Mouse (Mus musculus) lung, embryonic 16.5 days (tissue): Measurements from ENCODE around the gene Arhgap24. TPM values are rescaled to one million over a fixed set of nuclear protein-coding genes. Genes with fewer than 3 reads are reported as not detected.

Experiments
- ATAC-seq: fragments of 200-750 bp; cut with Nextera tagmentation; 2 replicates; pipeline ENCODE4 v1.8.0; 2017; ENCODE audit warnings: low read depth, mild to moderate bottlenecking, moderate library complexity
- H3K27ac ChIP-seq: fragments of 300-500 bp; sonication (generic); 2 replicates; pipeline ENCODE4 v1.5.1; 2014; ENCODE audit warnings: mild to moderate bottlenecking, control low read depth, low read length
- H3K27me3 ChIP-seq: fragments of 300-500 bp; sonication (generic); 2 replicates; pipeline ENCODE4 v1.6.1; 2014; ENCODE audit warnings: low read depth, low read length, mixed read lengths; ENCODE audit not compliant: control insufficient read depth, insufficient read depth
- H3K36me3 ChIP-seq: fragments of 300-500 bp; sonication (generic); 2 replicates; pipeline ENCODE4 v1.6.1; 2014; ENCODE audit warnings: low read length; ENCODE audit not compliant: control insufficient read depth, insufficient read depth
- H3K4me1 ChIP-seq: fragments of 300-500 bp; sonication (generic); replicated peaks from 2 replicates; pipeline ENCODE4 v1.6.1; 2014; ENCODE audit warnings: low read length, mixed read lengths; ENCODE audit not compliant: control insufficient read depth, insufficient read depth
- H3K4me2 ChIP-seq: fragments of 300-500 bp; sonication (generic); 2 replicates; pipeline ENCODE4 v1.6.1; 2014; ENCODE audit warnings: low read depth, low read length, control low read depth
- H3K4me3 ChIP-seq: fragments of 300-500 bp; sonication (generic); 2 replicates; pipeline ENCODE4 v1.5.1; 2014; ENCODE audit warnings: mild to moderate bottlenecking, low read length, control low read depth
- H3K9ac ChIP-seq: fragments of 300-500 bp; sonication (generic); 2 replicates; pipeline ENCODE4 v1.6.1; 2014; ENCODE audit warnings: low read length, control low read depth
- H3K9me3 ChIP-seq: fragments of 300-500 bp; sonication (generic); 2 replicates; pipeline ENCODE4 v1.6.1; 2016; ENCODE audit warnings: low read length; ENCODE audit not compliant: control insufficient read depth
- WGBS: fragments of 180-500 bp; shearing (Covaris S2); extraction: QIAGEN DNeasy Blood & Tissue Kit; methylation state at CpG from one replicate; pipeline ENCODE4 v1.1.7; 2014; 5-methylcytosine and 5-hydroxymethylcytosine counted together
- polyA plus RNA-seq: library from polyadenylated mRNA; unstranded; fragments of >200 nt; fragmentation: Nextera tagmentation; extraction: Ambion mirVana; gene quantifications from 2 replicates; pipeline ENCODE4 v1.2.1, GENCODE M21; 2015

Gene Arhgap24
- polyA plus RNA-seq, 1 experiment from 2014 or later, result 40.1 TPM

DNA sequence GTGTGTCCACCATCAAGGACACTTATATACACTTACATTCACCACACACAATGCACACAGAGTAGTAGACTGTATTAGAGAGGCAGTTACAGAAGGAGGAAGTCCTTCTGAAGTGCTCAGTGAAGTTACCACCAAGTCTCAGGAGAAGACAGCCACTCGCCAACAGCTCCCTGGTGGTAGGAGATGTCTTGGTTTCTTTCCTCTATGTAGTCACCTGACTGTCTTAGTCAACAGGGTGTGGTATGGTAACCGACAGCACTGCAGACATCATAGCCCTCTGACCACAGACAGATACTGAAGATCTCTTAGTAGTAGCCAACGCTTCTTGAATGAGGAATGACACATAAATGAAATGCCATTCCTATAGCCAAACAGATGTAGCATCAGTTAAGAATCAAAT lies 212.7 kb downstream of the Arhgap24 start:
- ATAC-seq, result no peak
- Histone ChIP-seq H3K9me3 (no peaks in the 10 kb centered on the region), H3K9ac (no peak overlapping the region), H3K4me3 (no peak overlapping the region), H3K4me1 (no peaks in the 10 kb centered on the region; the same call in 1 of the 2 replicates), H3K27ac (no peak overlapping the region), H3K36me3 (no peaks in the 10 kb centered on the region), H3K4me2 (no peak overlapping the region), H3K27me3 (no peaks in the 10 kb centered on the region)
- 75% methylated on average over 3 of the region's 3 CpGs for WGBS

GRCm38 (mm10) chr5:102697784-102698183 lies 216.6 kb downstream of the Arhgap24 start:
- WGBS, result 68% methylated on average over 1 of the region's 1 CpGs
- no peak overlapping the region for H3K4me3 ChIP-seq
- ATAC-seq, result no peak
- H3K4me2 ChIP-seq, result no peak overlapping the region
- H3K9ac ChIP-seq, result no peak overlapping the region
- H3K36me3 ChIP-seq, result no peaks in the 10 kb centered on the region
- no peak overlapping the region for H3K27ac ChIP-seq
- no peaks in the 10 kb centered on the region; the same call in 1 of the 2 replicates for H3K4me1 ChIP-seq
- H3K27me3 ChIP-seq, result no peaks in the 10 kb centered on the region
- H3K9me3 ChIP-seq, result no peaks in the 10 kb centered on the region

- Histone ChIP-seq H3K4me2 (no peak overlapping the region), H3K9me3 (no peaks in the 10 kb centered on the region), H3K27me3 (no peaks in the 10 kb centered on the region), H3K27ac (no peak overlapping the region), H3K4me3 (no peak overlapping the region), H3K4me1 (no peaks in the 10 kb centered on the region; the same call in 1 of the 2 replicates), H3K36me3 (no peaks in the 10 kb centered on the region), H3K9ac (no peak overlapping the region)
- ATAC-seq, result no peak
- WGBS, result 66% methylated on average over 5 of the region's 5 CpGs
Observed at GRCm38 (mm10) chr5:102698396-102698795, 217.2 kb downstream of the Arhgap24 start.

DNA sequence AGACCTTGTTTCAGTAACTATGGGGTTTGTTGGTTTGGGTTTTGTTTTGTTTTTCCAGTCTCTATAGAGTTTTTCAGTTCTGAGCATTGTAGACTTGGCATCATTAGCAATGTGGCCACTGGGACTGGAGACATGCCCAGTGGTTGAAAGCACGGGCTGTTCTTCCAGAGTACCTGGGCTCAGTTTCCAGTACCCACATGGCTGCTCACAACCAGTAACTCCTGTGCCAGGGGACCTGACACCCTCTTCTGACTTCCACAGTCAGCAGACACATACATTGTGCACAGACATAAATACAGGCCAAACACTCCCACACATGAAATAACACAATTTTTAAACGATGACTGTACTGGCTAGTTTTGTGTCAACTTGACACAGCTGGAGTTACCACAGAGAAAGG lies 217.7 kb downstream of the Arhgap24 start:
- no peaks in the 10 kb centered on the region for H3K36me3 ChIP-seq
- no peak overlapping the region for H3K4me2 ChIP-seq
- ATAC-seq, result no peak
- no peaks in the 10 kb centered on the region; the same call in 1 of the 2 replicates for H3K4me1 ChIP-seq
- H3K27ac ChIP-seq, result no peak overlapping the region
- no peak overlapping the region for H3K4me3 ChIP-seq
- no peak overlapping the region for H3K9ac ChIP-seq
- 75% methylated on average over 2 of the region's 2 CpGs for WGBS
- no peaks in the 10 kb centered on the region for H3K27me3 ChIP-seq
- H3K9me3 ChIP-seq, result no peaks in the 10 kb centered on the region

GRCm38 (mm10) chr5:102702581-102702980 lies 221.4 kb downstream of the Arhgap24 start:
- 65% methylated on average over 6 of the region's 6 CpGs for WGBS
- no peak overlapping the region for H3K27ac ChIP-seq
- no peak overlapping the region for H3K4me2 ChIP-seq
- no peak overlapping the region for H3K4me3 ChIP-seq
- H3K27me3 ChIP-seq, result no peaks in the 10 kb centered on the region
- peaks cover 8% of the 10 kb centered on the region for H3K4me1 ChIP-seq
- H3K9me3 ChIP-seq, result no peaks in the 10 kb centered on the region
- ATAC-seq, result no peak
- no peak overlapping the region for H3K9ac ChIP-seq
- H3K36me3 ChIP-seq, result no peaks in the 10 kb centered on the region

DNA sequence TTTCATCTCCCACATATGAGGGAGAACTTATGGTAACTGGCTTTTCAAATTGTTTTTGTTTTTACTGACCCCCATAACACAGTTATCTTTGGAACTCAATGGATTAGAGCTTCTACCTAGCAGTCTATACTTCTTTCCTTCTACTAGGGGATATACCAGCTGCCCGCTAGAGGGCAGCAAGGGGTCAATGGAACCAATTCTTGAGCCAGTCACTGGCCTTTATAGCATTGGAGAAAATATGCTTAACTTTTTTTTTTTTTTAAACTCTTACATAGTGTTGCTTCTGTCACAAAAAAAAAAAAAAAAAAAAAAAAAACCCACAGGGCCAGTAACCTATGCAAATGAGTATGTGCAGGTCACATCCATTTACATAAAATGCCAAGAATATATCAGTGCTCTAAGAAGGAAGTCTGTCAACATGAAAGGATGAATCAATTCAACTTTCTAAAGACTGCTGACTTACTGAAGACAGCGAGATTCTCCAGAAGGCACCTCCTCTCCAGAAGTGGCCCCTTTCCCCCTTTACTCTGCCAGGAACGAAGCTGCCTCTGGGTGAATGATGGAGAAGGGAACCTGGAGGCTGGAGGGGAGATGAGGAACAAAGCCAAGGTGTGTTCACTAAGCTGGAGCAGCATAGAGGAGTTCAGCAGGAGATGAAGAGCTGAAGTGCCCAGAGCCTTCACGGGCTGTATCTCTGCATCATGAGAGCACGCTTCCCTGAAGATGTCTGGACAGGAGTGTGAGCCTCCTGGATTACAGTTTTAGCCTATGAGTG lies 222.3 kb downstream of the Arhgap24 start:
- Histone ChIP-seq H3K4me2 (no peak overlapping the region), H3K27me3 (no peaks in the 10 kb centered on the region), H3K4me3 (no peak overlapping the region), H3K4me1 (peaks cover 8% of the 10 kb centered on the region), H3K27ac (no peak overlapping the region), H3K36me3 (no peaks in the 10 kb centered on the region), H3K9ac (no peak overlapping the region), H3K9me3 (no peaks in the 10 kb centered on the region)
- peak; percentile 56; the same call in 1 of the 2 replicates for ATAC-seq
- 52% methylated on average over 5 of the region's 5 CpGs for WGBS

DNA sequence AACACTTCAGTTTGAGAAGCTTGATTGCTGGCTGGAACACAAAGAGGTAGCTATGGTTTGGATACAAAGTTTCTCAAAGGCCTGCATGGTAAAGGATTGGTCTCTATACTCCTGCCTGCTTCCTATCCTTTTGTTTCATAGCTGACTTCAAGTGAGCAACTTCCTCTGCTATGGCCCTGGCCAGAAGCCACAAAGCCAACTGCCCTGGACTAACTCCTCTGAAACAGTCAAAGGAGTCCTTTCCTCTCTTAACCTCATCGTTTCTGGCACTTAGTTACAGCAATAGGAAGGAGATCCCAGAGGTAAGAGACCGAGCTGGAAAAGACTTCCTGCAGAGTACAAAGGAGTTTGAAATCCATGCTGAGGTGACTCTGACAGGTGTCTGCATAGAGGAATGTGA lies 224.0 kb downstream of the Arhgap24 start:
- peak; percentile 53; the same call in 1 of the 2 replicates for ATAC-seq
- no peaks in the 10 kb centered on the region for H3K9me3 ChIP-seq
- H3K9ac ChIP-seq, result no peak overlapping the region
- no peak overlapping the region for H3K4me3 ChIP-seq
- peaks cover 15% of the 10 kb centered on the region for H3K4me1 ChIP-seq
- H3K4me2 ChIP-seq, result no peak overlapping the region
- H3K27me3 ChIP-seq, result no peaks in the 10 kb centered on the region
- WGBS, result 20% methylated on average over 2 of the region's 2 CpGs
- H3K36me3 ChIP-seq, result no peaks in the 10 kb centered on the region
- H3K27ac ChIP-seq, result peak overlapping the region; percentile 55

- H3K4me1 ChIP-seq, result peaks cover 12% of the 10 kb centered on the region
- H3K4me3 ChIP-seq, result no peak overlapping the region
- no peaks in the 10 kb centered on the region for H3K9me3 ChIP-seq
- no peak overlapping the region for H3K27ac ChIP-seq
- H3K36me3 ChIP-seq, result no peaks in the 10 kb centered on the region
- no peaks in the 10 kb centered on the region for H3K27me3 ChIP-seq
- ATAC-seq, result no peak
- no peak overlapping the region for H3K9ac ChIP-seq
- H3K4me2 ChIP-seq, result no peak overlapping the region
- WGBS, result 87% methylated on average over 7 of the region's 7 CpGs
Observed at GRCm38 (mm10) chr5:102710336-102710735, 229.1 kb downstream of the Arhgap24 start.

GRCm38 (mm10) chr5:102719368-102719972 lies 238.3 kb downstream of the Arhgap24 start:
- no peak overlapping the region for H3K9ac ChIP-seq
- H3K9me3 ChIP-seq, result no peaks in the 10 kb centered on the region
- no peaks in the 10 kb centered on the region for H3K27me3 ChIP-seq
- H3K4me2 ChIP-seq, result no peak overlapping the region
- H3K36me3 ChIP-seq, result no peaks in the 10 kb centered on the region
- H3K4me1 ChIP-seq, result no peaks in the 10 kb centered on the region
- ATAC-seq, result no peak
- H3K4me3 ChIP-seq, result no peak overlapping the region
- no peak overlapping the region for H3K27ac ChIP-seq
- 52% methylated on average over 8 of the region's 8 CpGs for WGBS
